Comparison of ENCODE assay signal across 19 mouse cellular contexts in genomic region chr13:84630686-84631085, GRCm38 (mm10).
A peak's percentile ranks its signal among the peaks of the same experiment; 100 is the strongest.
DNase-seq lines count a peak whose midpoint lies in the region; ATAC-seq and TF ChIP-seq lines count a peak whose summit lies in the region.
"Had no signal": no experiment of that assay in that cellular context is flagged by ENCODE, and none has a peak within 500 bp of the region (broad histone marks: within the 10 kb centered on the region; RNA-seq: fewer than 3 reads in every experiment).

No protein-coding gene starts in this region.

- TF ChIP-seq CTCF in kidney, adult 2 months (conservative IDR thresholded peaks at IDR 0.05; ENCODE audit: insufficient read depth, insufficient read length, low read depth, low read length), result no peak

- H3K4me1 ChIP-seq in kidney, adult 2 months (ENCODE audit: control insufficient read depth, insufficient read depth, low read length), result no peaks in the 10 kb centered on the region
- H3K4me1 ChIP-seq: heart, embryonic 13.5 days; hindbrain, embryonic 15.5 days had no signal

- no peaks in the 10 kb centered on the region for H3K27me3 ChIP-seq in kidney, adult 2 months (replicated peaks; ENCODE audit: control insufficient read depth, insufficient read depth, low read length)
- H3K27me3 ChIP-seq: CH12.LX; forebrain, embryonic 15.5 days; heart, embryonic 13.5 days; hindbrain, embryonic 15.5 days had no signal

- 70% methylated on average over 2 of the region's 2 CpGs for WGBS in kidney, adult 2 months

- no peak for TF ChIP-seq POLR2A in kidney, adult 2 months (IDR thresholded peaks at IDR 0.05; ENCODE audit: low read depth, low read length)

- ATAC-seq in frontal cortex, adult (ENCODE audit: low TSS enrichment), result peak; percentile 97
- ATAC-seq: forebrain, embryonic 15.5 days had no signal

- no peak overlapping the region for H3K4me3 ChIP-seq in kidney, adult 2 months (ENCODE audit: insufficient read depth, low read depth, low read length)
- H3K4me3 ChIP-seq: embryonic facial prominence, embryonic 10.5 days; forebrain, embryonic 15.5 days; heart, embryonic 13.5 days; hindbrain, embryonic 15.5 days had no signal

- no peak for DNase-seq in frontal cortex, postnatal 14 days (ENCODE audit: low spot score in 2 of 2)
- DNase-seq in thymus, postnatal 14 days, result peak; percentile 41
- no peak for DNase-seq in thymus, adult 18-20 months
- DNase-seq in brain, adult 2 months (ENCODE audit: low read depth, low spot score), result peak; percentile 55
- no peak for DNase-seq in kidney, adult 2 months
- DNase-seq in kidney, postnatal 25 days, result no peak
- DNase-seq: adrenal gland, adult 8-10 months; adrenal gland, postnatal 36 days; cerebellum, adult 11-12 months; cerebellum, adult 9-10 months; cerebellum, postnatal 25 days; gastrocnemius, postnatal 14 days; heart, postnatal 36 days had no signal

- H3K36me3 ChIP-seq in kidney, adult 2 months (ENCODE audit: control insufficient read depth, insufficient read depth, low read length), result no peaks in the 10 kb centered on the region
- H3K36me3 ChIP-seq: embryonic facial prominence, embryonic 10.5 days; forebrain, embryonic 15.5 days; heart, embryonic 13.5 days; hindbrain, embryonic 15.5 days had no signal

- H3K27ac ChIP-seq in kidney, adult 2 months (ENCODE audit: insufficient read depth, low read depth, low read length), result no peak overlapping the region
- H3K27ac ChIP-seq: embryonic facial prominence, embryonic 10.5 days; forebrain, embryonic 15.5 days; heart, embryonic 13.5 days; hindbrain, embryonic 15.5 days had no signal

Comparison
In these comparisons a context has a peak if more than half of its experiments do, and no peak if none do; other contexts are left out.
1. DNase-seq: peak in thymus, postnatal 14 days (single experiment) and brain, adult 2 months (single experiment); none in frontal cortex, postnatal 14 days (0 of 2), thymus, adult 18-20 months (0 of 2), kidney, adult 2 months (single experiment) and kidney, postnatal 25 days (0 of 2).